Mouse (Mus musculus): Measurements from ENCODE around the gene Phf21a.

DNA sequence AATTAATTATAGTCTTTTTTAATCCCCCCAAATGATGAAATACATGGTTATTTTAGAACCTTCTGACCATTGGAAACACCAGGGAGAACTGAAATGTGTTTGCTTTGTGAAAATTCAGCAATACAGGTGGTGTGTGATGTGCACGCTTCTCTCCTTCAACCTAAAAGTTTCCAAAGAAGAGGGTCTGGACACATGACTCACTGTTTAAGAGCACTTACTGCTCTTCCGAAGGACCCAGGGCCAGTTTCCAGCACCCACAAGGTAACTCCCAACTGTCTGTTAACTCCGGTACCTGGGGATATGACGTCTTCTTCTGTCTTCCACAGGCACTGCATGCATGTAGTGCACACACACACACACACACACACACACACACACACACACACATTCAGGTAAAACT lies 82.1 kb downstream of the Phf21a start:
- no peak for TF ChIP-seq CTCF (IDR thresholded peaks at IDR 0.05; ENCODE audit: low read depth, low read length)
- TF ChIP-seq POLR2A (IDR thresholded peaks at IDR 0.05; ENCODE audit: insufficient read depth, low read length) = no peak
